Mouse (Mus musculus) megakaryocyte, embryonic 14.5 days (primary cell): ENCODE data around the gene Fam166a.

Experiments
- FLI1 ChIP-seq: IDR thresholded peaks from 2 replicates; pipeline ENCODE4 v1.6.1; 2012; ENCODE audit warnings: low read length, inconsistent platforms, mixed read lengths
- GATA1 ChIP-seq: IDR thresholded peaks from 3 replicates; pipeline ENCODE4 v1.6.1; 2012; ENCODE audit warnings: mixed read lengths, low read length, inconsistent platforms, borderline replicate concordance

- TF ChIP-seq GATA1 (no peak), FLI1 (no peak)
Observed at GRCm38 (mm10) chr2:25262291-25262767, 43.8 kb downstream of the Fam166a start, which contains the start of gene Tprn.
